Mouse (Mus musculus) neural tube, embryonic 12.5 days (tissue): ENCODE data around the gene Pmvk. TPM values are rescaled to one million over a fixed set of nuclear protein-coding genes. Genes with fewer than 3 reads are reported as not detected.

Experiments
- ATAC-seq: fragments of 200-750 bp; cut with Nextera tagmentation; 2 replicates; pipeline ENCODE4 v1.8.0; 2017; ENCODE audit warnings: low read depth, mild to moderate bottlenecking, moderate TSS enrichment, moderate library complexity; ENCODE audit not compliant: low FRiP score
- H3K27ac ChIP-seq: fragments of 300-500 bp; sonication (generic); 2 replicates; pipeline ENCODE4 v1.5.1; 2016
- H3K27me3 ChIP-seq: fragments of 300-500 bp; sonication (generic); replicated peaks from 2 replicates; pipeline ENCODE4 v1.6.1; 2016; ENCODE audit warnings: mild to moderate bottlenecking
- H3K36me3 ChIP-seq: fragments of 300-500 bp; sonication (generic); 2 replicates; pipeline ENCODE4 v1.6.1; 2016; ENCODE audit warnings: mild to moderate bottlenecking
- H3K4me1 ChIP-seq: fragments of 300-500 bp; sonication (generic); 2 replicates; pipeline ENCODE4 v1.6.1; 2016
- H3K4me2 ChIP-seq: fragments of 300-500 bp; sonication (generic); replicated peaks from 2 replicates; pipeline ENCODE4 v1.6.1; 2016; ENCODE audit warnings: mild to moderate bottlenecking
- H3K4me3 ChIP-seq: fragments of 300-500 bp; sonication (generic); 2 replicates; pipeline ENCODE4 v1.5.1; 2016
- H3K9ac ChIP-seq: fragments of 300-500 bp; sonication (generic); 2 replicates; pipeline ENCODE4 v1.6.1; 2016; ENCODE audit warnings: mild to moderate bottlenecking
- H3K9me3 ChIP-seq: fragments of 300-500 bp; sonication (generic); 2 replicates; pipeline ENCODE4 v1.6.1; 2016; ENCODE audit warnings: mild to moderate bottlenecking
- WGBS: fragments of 180-500 bp; shearing (Covaris S2); methylation state at CpG from one replicate; pipeline ENCODE4 v1.1.7; 2016; 5-methylcytosine and 5-hydroxymethylcytosine counted together
- polyA plus RNA-seq: library from polyadenylated mRNA; unstranded; fragments of >200 nt; fragmentation: Nextera tagmentation; extraction: Ambion mirVana; gene quantifications from 2 replicates; pipeline ENCODE4 v1.2.1, GENCODE M21; 2016

Gene Pmvk
- polyA plus RNA-seq, result 81.6 and 84.1 TPM in 2 replicates

DNA sequence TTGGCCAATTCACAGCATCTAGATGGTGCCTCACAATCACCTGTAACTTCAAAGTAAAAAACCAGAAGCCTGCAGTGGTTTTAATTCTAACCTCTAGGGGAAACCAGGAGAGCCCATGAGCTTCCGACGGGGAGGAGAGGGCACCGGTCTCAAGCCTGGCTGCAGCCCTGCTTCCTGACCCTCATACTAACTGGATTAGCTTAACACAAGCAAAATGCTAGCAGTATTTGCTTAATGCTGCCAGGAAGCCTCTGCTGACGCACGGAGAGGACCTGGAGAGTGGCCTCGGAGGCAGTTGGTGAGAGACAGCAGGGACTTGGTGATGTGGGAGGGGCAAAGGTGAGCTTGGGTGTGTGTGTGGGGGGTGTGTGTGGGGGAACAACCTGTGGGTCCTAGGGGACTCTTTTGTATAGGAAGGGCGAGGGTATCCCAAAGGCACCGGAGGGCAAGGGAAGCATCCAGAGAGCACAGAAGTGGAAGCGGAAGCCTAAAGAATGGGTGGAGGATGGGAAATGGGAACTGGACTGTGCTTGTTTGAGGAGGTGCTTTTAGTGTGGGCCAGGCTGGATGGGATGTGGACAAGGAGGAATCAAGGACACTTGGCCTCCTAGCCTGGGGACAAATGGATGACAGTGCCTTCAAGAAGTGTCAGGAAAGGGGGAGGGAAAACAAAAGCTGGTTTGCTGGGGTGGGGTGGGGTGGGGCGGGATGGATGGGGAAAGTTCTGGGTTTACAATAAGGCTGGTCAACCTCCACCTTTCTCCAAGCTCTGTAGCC, at the start of gene Pmvk:
Pmvk (plus strand) TSS at position 141 of the 777 bp plus-strand sequence.
- WGBS, result 73% methylated on average over 10 of the region's 10 CpGs
- Histone ChIP-seq H3K9me3 (no peaks in the 10 kb centered on the region), H3K36me3 (no peaks in the 10 kb centered on the region), H3K4me2 (no peak within 1 kb of the TSS), H3K9ac (no peak within 1 kb of the TSS), H3K27me3 (no peaks in the 10 kb centered on the region), H3K4me1 (peaks cover 5% of the 10 kb centered on the region), H3K27ac (no peak within 1 kb of the TSS), H3K4me3 (no peak within 1 kb of the TSS)
- no peak for ATAC-seq

GRCm38 (mm10) chr3:89406887-89407286, 47.5 kb upstream of the Pmvk start:
- no peak for ATAC-seq
- peaks cover 37% of the 10 kb centered on the region for H3K36me3 ChIP-seq
- 94% methylated on average over 6 of the region's 6 CpGs for WGBS

GRCm38 (mm10) chr3:89408448-89408847, 45.9 kb upstream of the Pmvk start:
- H3K4me2 ChIP-seq, result no peak overlapping the region
- no peak for ATAC-seq
- 65% methylated on average over 16 of the region's 16 CpGs for WGBS

More at GRCm38 (mm10) chr3:89406887-89407286, 47.5 kb upstream of the Pmvk start:
- H3K27ac ChIP-seq, result no peak overlapping the region
- no peak overlapping the region for H3K9ac ChIP-seq
- peaks cover 7% of the 10 kb centered on the region for H3K4me1 ChIP-seq
- H3K4me2 ChIP-seq, result no peak overlapping the region
- no peaks in the 10 kb centered on the region for H3K27me3 ChIP-seq
- no peaks in the 10 kb centered on the region for H3K9me3 ChIP-seq
- H3K4me3 ChIP-seq, result no peak overlapping the region

GRCm38 (mm10) chr3:89409701-89410100, 44.6 kb upstream of the Pmvk start:
- Histone ChIP-seq H3K27me3 (no peaks in the 10 kb centered on the region), H3K9me3 (no peaks in the 10 kb centered on the region), H3K4me2 (no peak overlapping the region), H3K4me3 (no peak overlapping the region), H3K36me3 (peaks cover 22% of the 10 kb centered on the region), H3K9ac (no peak overlapping the region), H3K27ac (no peak overlapping the region), H3K4me1 (peaks cover 7% of the 10 kb centered on the region)
- ATAC-seq, result no peak
- over 99% methylated on average over 3 of the region's 3 CpGs for WGBS

More at GRCm38 (mm10) chr3:89408448-89408847, 45.9 kb upstream of the Pmvk start:
- H3K9ac ChIP-seq, result no peak overlapping the region
- no peak overlapping the region for H3K4me3 ChIP-seq
- H3K36me3 ChIP-seq, result peaks cover 24% of the 10 kb centered on the region
- peaks cover 7% of the 10 kb centered on the region for H3K4me1 ChIP-seq
- no peaks in the 10 kb centered on the region for H3K27me3 ChIP-seq
- H3K27ac ChIP-seq, result no peak overlapping the region
- no peaks in the 10 kb centered on the region for H3K9me3 ChIP-seq

- WGBS, result 85% methylated on average over 10 of the region's 10 CpGs
- peaks cover 23% of the 10 kb centered on the region for H3K36me3 ChIP-seq
- H3K27ac ChIP-seq, result no peak overlapping the region
Measured at GRCm38 (mm10) chr3:89410864-89411263, 43.5 kb upstream of the Pmvk start.

DNA sequence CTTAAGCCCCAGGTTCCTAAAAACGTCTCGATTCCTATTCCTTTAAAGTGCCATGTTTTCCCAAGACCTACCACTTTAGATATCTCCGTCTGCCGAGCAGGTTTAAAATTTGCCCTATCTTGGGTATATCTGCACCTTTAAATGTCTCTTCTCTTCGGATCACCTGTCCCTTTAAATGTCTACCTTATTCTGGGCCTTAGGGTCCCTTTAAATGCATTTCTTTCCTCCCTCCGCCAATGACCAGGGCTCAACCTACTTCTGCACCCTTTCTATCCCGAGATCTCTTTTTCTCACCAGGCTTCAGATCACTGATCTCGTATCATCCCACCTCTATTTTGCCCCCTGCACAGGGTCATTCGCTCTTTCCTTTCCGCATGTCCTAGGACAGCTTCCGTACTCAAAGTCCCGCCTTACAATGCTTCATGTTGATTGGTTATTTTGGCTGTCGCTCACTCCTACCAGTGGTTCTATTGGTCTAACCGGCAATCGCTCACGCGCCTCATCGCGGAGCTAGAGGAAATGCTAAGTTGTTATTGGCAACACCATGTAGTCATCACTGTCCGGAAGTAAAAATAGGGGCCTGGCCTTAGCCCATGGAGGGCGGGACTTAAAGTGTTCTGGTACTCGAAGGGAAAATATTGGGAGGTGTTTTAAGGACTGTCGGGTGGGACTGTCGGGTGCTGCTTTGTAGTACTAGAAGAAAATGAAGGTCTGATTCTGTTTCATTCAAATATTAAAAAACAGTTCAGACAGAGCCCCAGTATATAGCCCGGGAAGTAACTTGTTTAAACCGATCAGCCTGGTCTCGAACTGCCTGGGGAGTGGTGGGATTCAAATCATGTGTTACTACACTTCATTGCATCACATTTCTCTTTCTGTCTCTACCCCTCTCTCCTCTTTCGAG, 42.6 kb upstream of the Pmvk start, which contains the start of gene Flad1:
Flad1 (minus strand) TSS at position 381 of the 904 bp plus-strand sequence.
- peak; percentile 100 for ATAC-seq
- no peak within 1 kb of the TSS for H3K27ac ChIP-seq
- WGBS, result 7% methylated on average over 28 of the region's 28 CpGs

More at GRCm38 (mm10) chr3:89410864-89411263, 43.5 kb upstream of the Pmvk start:
- H3K9ac ChIP-seq, result peak overlapping the region; percentile 48
- peak overlapping the region; percentile 42 for H3K4me3 ChIP-seq
- no peak for ATAC-seq
- no peaks in the 10 kb centered on the region for H3K9me3 ChIP-seq
- H3K27me3 ChIP-seq, result no peaks in the 10 kb centered on the region
- peaks cover 7% of the 10 kb centered on the region for H3K4me1 ChIP-seq
- peak overlapping the region; percentile 64 for H3K4me2 ChIP-seq

DNA sequence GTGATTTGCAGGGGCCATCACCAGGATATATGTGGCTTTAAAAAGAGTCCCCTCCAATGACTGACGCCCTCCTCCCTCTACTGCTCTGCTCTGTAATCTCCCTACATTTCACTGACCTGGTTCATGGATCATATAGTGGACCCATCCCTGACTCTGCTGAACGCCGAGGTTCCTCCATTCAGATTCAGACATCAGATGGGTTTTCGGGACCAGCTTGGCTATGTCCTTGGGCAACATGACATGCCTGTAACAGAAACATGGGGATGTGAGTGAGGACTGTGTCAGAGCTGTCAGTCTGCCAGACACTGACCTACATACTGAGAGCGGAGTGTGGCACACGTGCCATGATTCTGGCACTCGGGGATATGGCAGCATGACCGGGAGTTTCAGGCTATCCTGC, 38.2 kb upstream of the Pmvk start:
- peaks cover 18% of the 10 kb centered on the region for H3K36me3 ChIP-seq
- H3K4me2 ChIP-seq, result no peak overlapping the region
- no peak overlapping the region for H3K4me3 ChIP-seq
- WGBS, result 94% methylated on average over 8 of the region's 8 CpGs
- no peak overlapping the region for H3K27ac ChIP-seq
- H3K27me3 ChIP-seq, result no peaks in the 10 kb centered on the region
- no peak for ATAC-seq
- peaks cover 28% of the 10 kb centered on the region for H3K4me1 ChIP-seq
- H3K9ac ChIP-seq, result no peak overlapping the region
- no peaks in the 10 kb centered on the region for H3K9me3 ChIP-seq

More for the DNA sequence above, 42.6 kb upstream of the Pmvk start, which contains the start of gene Flad1:
- peak within 1 kb of the TSS; percentile 48 for H3K9ac ChIP-seq
- H3K27me3 ChIP-seq, result no peaks in the 10 kb centered on the region
- peaks cover 7% of the 10 kb centered on the region for H3K4me1 ChIP-seq
- peak within 1 kb of the TSS; percentile 64 for H3K4me2 ChIP-seq
- no peaks in the 10 kb centered on the region for H3K9me3 ChIP-seq
- H3K4me3 ChIP-seq, result peak within 1 kb of the TSS; percentile 42
- peaks cover 24% of the 10 kb centered on the region for H3K36me3 ChIP-seq

- ATAC-seq, result no peak
- 35% methylated on average over 2 of the region's 2 CpGs for WGBS
- Histone ChIP-seq H3K4me1 (peaks cover 36% of the 10 kb centered on the region), H3K9ac (peak overlapping the region; percentile 53), H3K36me3 (peaks cover 18% of the 10 kb centered on the region), H3K27me3 (no peaks in the 10 kb centered on the region), H3K27ac (no peak overlapping the region), H3K9me3 (no peaks in the 10 kb centered on the region), H3K4me3 (peak overlapping the region; percentile 56), H3K4me2 (peak overlapping the region; percentile 80)
Measured at GRCm38 (mm10) chr3:89417131-89417530, 37.2 kb upstream of the Pmvk start.

GRCm38 (mm10) chr3:89417840-89418169, 36.5 kb upstream of the Pmvk start:
- Histone ChIP-seq H3K27me3 (no peaks in the 10 kb centered on the region), H3K36me3 (peaks cover 18% of the 10 kb centered on the region), H3K4me2 (peak overlapping the region; percentile 80), H3K4me1 (peaks cover 43% of the 10 kb centered on the region), H3K9ac (peak overlapping the region; percentile 53), H3K4me3 (peak overlapping the region; percentile 56), H3K9me3 (no peaks in the 10 kb centered on the region), H3K27ac (no peak overlapping the region)
- ATAC-seq, result peak; percentile 62
- 0% methylated on average over 20 of the region's 20 CpGs for WGBS

DNA sequence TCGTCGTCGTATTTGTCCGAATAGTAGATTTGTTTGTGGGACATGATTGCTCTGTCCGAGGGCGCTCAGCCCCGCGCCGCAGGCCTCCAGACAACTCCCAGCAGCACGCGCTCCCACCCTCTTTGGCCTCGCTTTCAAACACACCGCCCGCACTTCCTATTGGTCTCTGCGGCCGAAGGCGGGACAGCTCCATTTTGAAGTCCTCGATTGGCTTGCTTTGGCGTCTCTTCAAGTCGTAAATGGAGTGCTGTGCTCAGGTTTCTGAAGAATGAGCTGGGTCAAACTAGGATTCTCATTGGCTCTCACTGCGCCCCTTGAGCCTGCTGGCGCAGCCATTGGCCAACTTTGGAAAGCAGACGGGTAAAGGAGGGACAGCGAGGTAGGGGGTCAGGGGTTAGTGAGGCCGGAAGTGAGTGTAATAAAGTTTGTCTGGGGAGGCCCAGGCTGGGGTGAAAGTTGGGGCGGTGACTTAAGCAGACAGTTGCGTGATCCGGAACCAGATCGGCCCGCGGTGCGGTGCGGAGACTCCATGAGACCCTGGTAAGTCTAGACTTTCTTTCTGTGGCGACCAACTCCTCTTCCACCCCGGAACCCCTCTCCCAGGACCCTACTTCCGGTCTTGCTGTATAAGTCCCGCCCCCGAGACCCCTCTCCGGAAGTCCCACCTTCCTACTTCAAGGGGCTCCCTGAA, 36.0 kb upstream of the Pmvk start, which contains the start of the genes Cks1b and Shc1:
Cks1b (minus strand) TSS at position 214 of the 691 bp plus-strand sequence.
Shc1 (plus strand) TSS at position 274 of the 691 bp plus-strand sequence.
- Histone ChIP-seq H3K27ac (peak within 1 kb of the TSS; percentile 70), H3K4me3 (peak within 1 kb of the TSS; percentile 56), H3K27me3 (no peaks in the 10 kb centered on the region), H3K36me3 (peaks cover 18% of the 10 kb centered on the region), H3K4me1 (peaks cover 48% of the 10 kb centered on the region), H3K9ac (peak within 1 kb of the TSS; percentile 64), H3K9me3 (no peaks in the 10 kb centered on the region), H3K4me2 (peak within 1 kb of the TSS; percentile 80)
- under 1% methylated on average over 39 of the region's 39 CpGs for WGBS
- peak; percentile 94 for ATAC-seq

- Histone ChIP-seq H3K4me3 (peak overlapping the region; percentile 56), H3K36me3 (peaks cover 19% of the 10 kb centered on the region), H3K27ac (peak overlapping the region; percentile 70), H3K27me3 (no peaks in the 10 kb centered on the region), H3K9ac (peak overlapping the region; percentile 64), H3K9me3 (no peaks in the 10 kb centered on the region), H3K4me1 (peaks cover 50% of the 10 kb centered on the region), H3K4me2 (peak overlapping the region; percentile 80)
- peak; percentile 22 for ATAC-seq
- WGBS, result under 1% methylated on average over 16 of the region's 16 CpGs
Measured at GRCm38 (mm10) chr3:89418861-89419250, 35.5 kb upstream of the Pmvk start.
